Mouse (Mus musculus): ENCODE measurements around the gene Ddx52. TPM values are rescaled to one million over a fixed set of nuclear protein-coding genes. Genes with fewer than 3 reads are reported as not detected.

The Ddx52 gene
- 26.3 and 27.9 TPM in 2 replicates for polyA plus RNA-seq (2012; ENCODE audit: insufficient read depth, insufficient read length, missing spikeins)

DNA sequence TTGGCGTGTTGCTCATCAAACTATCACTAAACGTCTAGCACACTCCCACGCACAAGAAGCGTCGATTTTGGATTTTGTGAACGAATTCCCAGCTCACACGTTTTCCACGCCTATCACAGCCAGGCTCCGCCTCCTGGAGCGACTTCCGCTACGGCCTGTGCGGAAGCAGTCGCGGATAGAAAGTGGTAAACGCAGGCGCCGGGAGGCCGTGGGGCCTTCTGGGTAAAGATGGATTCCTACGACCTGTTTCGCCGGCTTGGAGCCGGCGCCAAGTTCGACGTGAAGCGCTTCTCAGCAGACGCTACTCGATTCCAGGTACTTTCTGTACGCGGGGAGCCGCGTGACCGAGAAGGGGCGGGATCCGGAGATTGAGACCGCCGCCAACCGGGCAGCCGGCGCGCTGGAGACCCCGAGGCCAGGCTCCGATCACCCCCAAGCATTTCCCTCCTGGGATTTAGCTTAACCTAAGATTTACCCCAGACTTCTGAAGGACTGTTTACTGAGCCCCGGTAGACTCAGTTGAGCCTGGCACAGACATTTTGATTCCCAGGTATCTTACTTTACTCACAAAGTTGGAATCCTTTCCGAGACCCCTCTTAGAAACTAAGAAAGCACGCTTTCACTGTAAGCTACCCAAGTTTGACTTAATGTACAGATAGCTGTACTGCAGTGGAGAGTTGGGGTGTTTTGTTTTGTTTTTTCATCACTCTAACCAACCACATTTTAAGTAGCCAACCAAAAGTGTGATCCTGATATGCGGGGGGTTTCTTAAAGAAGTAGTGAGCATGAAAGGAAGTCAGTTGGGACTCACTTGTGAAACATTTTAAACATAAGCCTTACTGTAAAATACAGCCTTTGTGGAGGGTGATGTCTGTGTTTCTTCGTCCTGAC, at the start of gene Ddx52:
Gene Ddx52 (plus strand): TSS at position 113 of the 891 bp plus-strand sequence.
- peak within 1 kb of the TSS; percentile 84 for H3K4me3 ChIP-seq (ENCODE audit: insufficient read depth, low read length)
- TF ChIP-seq POLR2A (IDR thresholded peaks at IDR 0.05; ENCODE audit: borderline replicate concordance, low read depth, low read length), result peak; percentile 50; the same call in 1 of the 2 replicates
- TF ChIP-seq CTCF (IDR thresholded peaks at IDR 0.05; ENCODE audit: low read depth, low read length), result no peak
- H3K27ac ChIP-seq (ENCODE audit: insufficient read depth, low read depth, low read length), result peak within 1 kb of the TSS; percentile 32; the same call in 1 of the 2 replicates

DNA sequence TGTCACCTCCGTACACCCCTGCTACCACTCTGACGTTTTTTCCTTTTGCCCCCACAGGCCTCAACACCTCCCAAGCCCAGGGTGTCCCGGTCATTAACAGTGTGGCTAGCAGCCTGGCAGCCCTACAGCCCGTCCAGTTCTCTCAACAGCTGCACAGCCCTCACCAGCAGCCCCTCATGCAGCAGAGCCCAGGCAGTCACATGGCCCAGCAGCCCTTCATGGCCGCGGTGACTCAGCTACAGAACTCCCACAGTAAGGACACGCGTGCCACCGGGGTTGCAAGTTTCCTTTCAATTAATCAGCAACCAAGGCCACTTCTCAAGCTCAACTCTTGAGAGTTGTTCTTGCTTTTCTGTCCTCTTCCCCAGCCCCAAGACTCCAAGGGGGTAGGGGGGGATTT, 48.5 kb upstream of the Ddx52 start:
- TF ChIP-seq POLR2A (IDR thresholded peaks at IDR 0.05; ENCODE audit: borderline replicate concordance, low read depth, low read length) (no peak), CTCF (IDR thresholded peaks at IDR 0.05; ENCODE audit: low read depth, low read length) (no peak)
- Histone ChIP-seq H3K4me3 (ENCODE audit: insufficient read depth, low read length) (no peak overlapping the region), H3K4me1 (ENCODE audit: control insufficient read depth, insufficient read depth, low read length) (no peaks in the 10 kb centered on the region), H3K27ac (ENCODE audit: insufficient read depth, low read depth, low read length) (no peak overlapping the region)

More for the DNA sequence above, at the start of gene Ddx52:
- H3K4me1 ChIP-seq (ENCODE audit: control insufficient read depth, insufficient read depth, low read length), result peaks cover 7% of the 10 kb centered on the region

DNA sequence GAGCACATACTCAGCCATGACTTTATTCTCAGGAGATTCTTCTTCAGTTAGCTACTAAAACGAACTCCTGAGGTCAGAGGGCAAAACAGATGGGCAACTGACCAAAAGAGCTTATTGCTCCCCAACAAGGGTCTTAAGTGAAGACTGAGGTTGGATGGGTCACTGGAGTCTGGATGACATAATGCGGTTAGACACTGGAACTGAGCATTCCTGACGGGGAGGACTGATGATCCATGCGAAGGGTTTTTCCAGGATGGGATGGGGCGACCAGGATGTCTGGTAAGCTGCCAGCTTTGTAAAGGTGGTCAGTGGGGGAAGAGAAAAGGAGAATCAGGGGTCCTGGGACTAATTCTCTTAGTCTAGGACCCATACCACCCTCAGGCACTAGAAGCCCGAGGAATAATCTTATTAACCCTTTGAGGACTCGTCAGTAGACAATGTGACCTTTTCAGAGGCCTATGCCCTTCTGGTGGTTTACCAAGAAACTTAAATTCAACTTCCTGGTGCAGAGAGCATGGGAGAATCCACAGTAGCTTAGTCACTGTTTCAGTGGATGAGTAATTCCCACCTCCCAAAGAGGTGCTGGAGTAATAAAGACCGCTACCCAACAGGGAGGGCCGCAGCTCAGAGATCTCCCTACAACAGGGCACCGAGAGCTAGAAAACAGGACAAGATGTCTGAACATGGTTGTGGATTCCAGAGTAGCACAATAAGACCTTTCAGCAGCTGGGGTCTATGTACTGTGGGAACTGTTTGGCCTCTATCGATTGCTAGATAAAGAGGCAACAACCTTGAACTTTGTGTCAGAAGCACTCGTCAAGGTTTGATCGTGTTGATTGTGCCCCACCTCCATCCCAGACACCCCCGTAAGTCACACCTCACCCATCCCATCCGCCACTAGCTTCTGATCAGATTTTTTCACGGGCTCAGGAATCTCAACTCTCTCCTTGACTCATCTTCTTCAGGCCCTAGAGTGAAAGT, 45.1 kb upstream of the Ddx52 start:
- Histone ChIP-seq H3K4me3 (ENCODE audit: insufficient read depth, low read length) (no peak overlapping the region), H3K27ac (ENCODE audit: insufficient read depth, low read depth, low read length) (no peak overlapping the region), H3K4me1 (ENCODE audit: control insufficient read depth, insufficient read depth, low read length) (no peaks in the 10 kb centered on the region)
- TF ChIP-seq CTCF (IDR thresholded peaks at IDR 0.05; ENCODE audit: low read depth, low read length), result no peak
- no peak for TF ChIP-seq POLR2A (IDR thresholded peaks at IDR 0.05; ENCODE audit: borderline replicate concordance, low read depth, low read length)

DNA sequence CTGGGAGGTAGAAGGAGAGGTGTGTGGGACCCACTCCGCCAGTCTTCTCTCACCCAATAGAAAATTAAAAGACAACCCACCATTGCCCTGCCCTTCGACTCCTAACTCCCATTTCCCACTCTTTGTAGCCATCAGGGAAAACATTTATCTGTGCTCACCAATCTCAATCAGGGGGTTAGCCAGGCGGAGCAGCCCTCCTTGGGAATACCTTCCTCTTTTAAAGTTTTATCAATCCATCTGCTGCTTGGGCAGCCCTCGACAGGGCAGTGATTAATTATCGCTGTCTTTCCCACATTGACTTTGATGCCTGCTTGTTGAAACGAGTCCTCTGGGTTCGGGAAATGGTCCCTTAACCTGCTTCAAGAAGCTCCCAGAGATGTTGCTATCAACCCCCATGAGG, 44.3 kb upstream of the Ddx52 start:
- H3K27ac ChIP-seq (ENCODE audit: insufficient read depth, low read depth, low read length), result no peak overlapping the region

DNA sequence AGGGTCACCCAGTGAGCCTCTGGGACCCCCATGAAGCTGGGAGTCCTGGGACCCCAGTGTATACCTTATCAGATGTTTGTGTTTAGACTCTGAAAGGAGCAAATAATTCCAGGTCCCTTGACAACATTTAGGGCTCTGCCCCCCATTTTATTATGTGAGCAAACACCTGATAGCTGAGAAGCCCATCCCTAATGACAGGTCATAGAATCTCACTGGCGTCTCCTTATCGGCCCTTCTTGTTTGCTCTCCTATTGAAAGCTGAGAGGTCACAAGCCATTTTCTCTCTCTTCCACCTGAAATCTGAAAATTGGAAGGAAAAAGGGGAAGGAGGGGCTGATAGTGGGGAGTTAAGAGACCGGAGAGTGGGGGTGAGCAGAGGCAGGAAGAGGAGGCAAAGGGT, 39.0 kb upstream of the Ddx52 start:
- Histone ChIP-seq H3K4me1 (ENCODE audit: control insufficient read depth, insufficient read depth, low read length) (no peaks in the 10 kb centered on the region), H3K4me3 (ENCODE audit: insufficient read depth, low read length) (no peak overlapping the region), H3K27ac (ENCODE audit: insufficient read depth, low read depth, low read length) (no peak overlapping the region)
- no peak for TF ChIP-seq POLR2A (IDR thresholded peaks at IDR 0.05; ENCODE audit: borderline replicate concordance, low read depth, low read length)
- TF ChIP-seq CTCF (IDR thresholded peaks at IDR 0.05; ENCODE audit: low read depth, low read length), result no peak

More for the DNA sequence above, 44.3 kb upstream of the Ddx52 start:
- no peak overlapping the region for H3K4me3 ChIP-seq (ENCODE audit: insufficient read depth, low read length)
- H3K4me1 ChIP-seq (ENCODE audit: control insufficient read depth, insufficient read depth, low read length), result no peaks in the 10 kb centered on the region
- no peak for TF ChIP-seq POLR2A (IDR thresholded peaks at IDR 0.05; ENCODE audit: borderline replicate concordance, low read depth, low read length)
- no peak for TF ChIP-seq CTCF (IDR thresholded peaks at IDR 0.05; ENCODE audit: low read depth, low read length)

DNA sequence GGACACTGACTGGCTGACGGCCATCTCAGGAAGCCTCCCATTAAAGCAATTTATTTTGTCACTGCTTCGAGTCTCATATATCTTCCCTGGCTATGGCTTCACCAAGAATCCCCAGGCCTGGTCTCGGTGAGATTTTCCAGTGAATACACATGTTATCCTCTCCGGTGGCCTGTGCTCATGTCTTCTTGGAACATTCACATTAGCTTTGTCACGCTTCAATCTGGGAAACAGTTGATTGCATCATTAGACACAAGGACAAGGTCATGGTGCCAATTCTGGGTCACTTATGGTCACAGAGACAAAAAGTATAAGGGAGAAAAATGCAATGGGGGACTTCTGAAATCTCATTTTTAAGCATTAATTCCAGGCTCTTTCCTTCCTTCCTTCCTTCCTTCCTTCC, 36.1 kb upstream of the Ddx52 start:
- Histone ChIP-seq H3K4me1 (ENCODE audit: control insufficient read depth, insufficient read depth, low read length) (no peaks in the 10 kb centered on the region), H3K27ac (ENCODE audit: insufficient read depth, low read depth, low read length) (no peak overlapping the region), H3K4me3 (ENCODE audit: insufficient read depth, low read length) (no peak overlapping the region)
- no peak for TF ChIP-seq POLR2A (IDR thresholded peaks at IDR 0.05; ENCODE audit: borderline replicate concordance, low read depth, low read length)
- TF ChIP-seq CTCF (IDR thresholded peaks at IDR 0.05; ENCODE audit: low read depth, low read length), result no peak

DNA sequence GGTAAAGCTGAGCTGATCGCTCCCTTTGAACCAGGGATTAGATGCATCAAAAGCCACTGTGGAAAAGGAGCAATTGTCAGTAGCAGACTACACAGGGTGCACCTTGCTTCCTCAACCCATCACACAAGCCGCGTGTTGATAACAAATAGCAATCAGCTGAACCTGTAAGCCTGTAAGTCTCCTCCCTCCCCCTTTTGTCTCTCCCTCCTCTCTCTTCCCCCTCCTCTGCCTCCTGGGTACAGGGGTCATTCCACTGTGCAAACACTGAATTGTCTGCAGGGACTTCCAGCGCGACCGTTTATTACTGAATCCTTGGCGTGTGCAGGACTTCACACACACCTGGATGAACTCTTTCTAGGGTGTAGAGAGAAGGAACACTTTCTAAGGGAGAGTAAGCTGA, 33.5 kb upstream of the Ddx52 start:
- Histone ChIP-seq H3K4me1 (ENCODE audit: control insufficient read depth, insufficient read depth, low read length) (no peaks in the 10 kb centered on the region), H3K27ac (ENCODE audit: insufficient read depth, low read depth, low read length) (no peak overlapping the region), H3K4me3 (ENCODE audit: insufficient read depth, low read length) (no peak overlapping the region)
- no peak for TF ChIP-seq CTCF (IDR thresholded peaks at IDR 0.05; ENCODE audit: low read depth, low read length)
- TF ChIP-seq POLR2A (IDR thresholded peaks at IDR 0.05; ENCODE audit: borderline replicate concordance, low read depth, low read length), result no peak

DNA sequence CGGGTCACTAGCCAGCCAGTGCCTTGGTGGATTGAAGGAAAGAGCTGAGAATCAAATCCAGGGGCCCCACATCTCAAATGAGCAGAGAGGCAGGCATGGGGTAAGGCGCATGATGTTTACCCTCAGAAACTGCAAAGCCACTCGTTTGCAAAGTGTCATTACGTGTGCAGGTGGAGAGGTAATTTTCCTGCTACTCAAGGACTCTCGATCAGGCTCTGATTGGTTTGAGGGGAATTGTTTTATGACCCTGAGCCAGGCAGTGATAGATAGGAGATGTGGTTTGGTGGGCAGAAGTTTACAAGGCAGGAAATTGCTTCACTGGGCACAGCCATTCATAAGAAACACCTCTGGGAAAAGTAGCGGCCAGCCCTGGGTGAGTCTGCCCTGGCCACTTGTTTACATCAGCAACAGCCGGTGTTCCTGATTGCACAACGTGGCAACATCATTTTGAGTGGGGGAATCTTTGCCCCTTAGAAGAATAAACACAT, 28.0 kb upstream of the Ddx52 start:
- H3K4me1 ChIP-seq (ENCODE audit: control insufficient read depth, insufficient read depth, low read length), result no peaks in the 10 kb centered on the region
- no peak for TF ChIP-seq POLR2A (IDR thresholded peaks at IDR 0.05; ENCODE audit: borderline replicate concordance, low read depth, low read length)
- no peak for TF ChIP-seq CTCF (IDR thresholded peaks at IDR 0.05; ENCODE audit: low read depth, low read length)
- H3K27ac ChIP-seq (ENCODE audit: insufficient read depth, low read depth, low read length), result no peak overlapping the region
- no peak overlapping the region for H3K4me3 ChIP-seq (ENCODE audit: insufficient read depth, low read length)

DNA sequence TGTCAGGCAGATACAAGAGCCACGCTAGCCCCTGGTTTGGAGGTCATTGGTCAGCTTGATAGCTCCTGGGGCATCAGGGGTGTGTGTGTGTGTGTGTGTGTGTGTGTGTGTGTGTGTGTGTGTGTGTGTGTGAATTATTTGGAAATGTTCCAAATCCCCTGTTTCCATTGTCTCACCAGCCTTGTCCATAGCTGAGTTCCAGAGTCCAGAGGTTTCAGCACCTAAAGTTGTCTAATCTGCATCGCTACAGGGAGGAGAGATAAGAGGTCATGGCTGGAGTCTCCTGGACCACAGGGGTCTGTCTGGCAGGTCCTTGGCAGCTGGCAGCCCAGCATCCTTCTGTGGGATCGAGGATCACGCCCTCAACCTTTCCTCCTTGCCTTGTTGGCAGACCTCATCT, 27.4 kb upstream of the Ddx52 start:
- H3K4me1 ChIP-seq (ENCODE audit: control insufficient read depth, insufficient read depth, low read length), result no peaks in the 10 kb centered on the region
- no peak overlapping the region for H3K27ac ChIP-seq (ENCODE audit: insufficient read depth, low read depth, low read length)
- H3K4me3 ChIP-seq (ENCODE audit: insufficient read depth, low read length), result no peak overlapping the region
- TF ChIP-seq POLR2A (IDR thresholded peaks at IDR 0.05; ENCODE audit: borderline replicate concordance, low read depth, low read length) (no peak), CTCF (IDR thresholded peaks at IDR 0.05; ENCODE audit: low read depth, low read length) (no peak)
